Mouse (Mus musculus): Measurements from ENCODE around the gene Tbx2. TPM values are rescaled to one million over a fixed set of nuclear protein-coding genes. Genes with fewer than 3 reads are reported as not detected.

Tbx2 gene
- total RNA-seq, 2 experiments from 2014 or later, result 3.9 to 4.9 TPM

- no peak for DNase-seq
Observed at GRCm38 (mm10) chr11:85825031-85825430, 7.3 kb upstream of the Tbx2 start.

GRCm38 (mm10) chr11:85825823-85826222, 6.5 kb upstream of the Tbx2 start:
- DNase-seq, result no peak

GRCm38 (mm10) chr11:85827342-85827741, 5.0 kb upstream of the Tbx2 start:
- no peak for DNase-seq

GRCm38 (mm10) chr11:85828691-85829519, 3.4 kb upstream of the Tbx2 start:
- no peak for DNase-seq

GRCm38 (mm10) chr11:85829520-85830440, 2.6 kb upstream of the Tbx2 start:
- DNase-seq, result no peak

- DNase-seq, result no peak
Observed at GRCm38 (mm10) chr11:85830901-85831341, 1.4 kb upstream of the Tbx2 start.

- no peak for DNase-seq
Observed at GRCm38 (mm10) chr11:85831656-85832230, 608 bp upstream of the Tbx2 start.

GRCm38 (mm10) chr11:85833081-85833521, 750 bp downstream of the Tbx2 start:
- no peak for DNase-seq

- DNase-seq, result no peak
Observed at GRCm38 (mm10) chr11:85833761-85834385, 1.5 kb downstream of the Tbx2 start.

- peak in 1 of 2 experiments; percentile 29 for DNase-seq
Observed at GRCm38 (mm10) chr11:85834386-85834931, 2.1 kb downstream of the Tbx2 start.

GRCm38 (mm10) chr11:85835001-85835752, 2.8 kb downstream of the Tbx2 start:
- peak in 1 of 2 experiments; percentile 17 for DNase-seq

- DNase-seq, result peak in 1 of 2 experiments; percentile 10
Observed at GRCm38 (mm10) chr11:85835753-85836522, 3.6 kb downstream of the Tbx2 start.

GRCm38 (mm10) chr11:85836523-85837290, 4.4 kb downstream of the Tbx2 start:
- DNase-seq, result peak in 1 of 2 experiments; percentile 37

GRCm38 (mm10) chr11:85837291-85837647, 4.9 kb downstream of the Tbx2 start:
- peak in 1 of 2 experiments; percentile 22 for DNase-seq

- peak in 1 of 2 experiments; percentile 30 for DNase-seq
Observed at GRCm38 (mm10) chr11:85837648-85838423, 5.5 kb downstream of the Tbx2 start.

GRCm38 (mm10) chr11:85838424-85839257, 6.3 kb downstream of the Tbx2 start:
- DNase-seq, result peak in 1 of 2 experiments; percentile 32
